Comparison of ENCODE assay signal across 8 mouse cellular contexts in the genomic region with DNA sequence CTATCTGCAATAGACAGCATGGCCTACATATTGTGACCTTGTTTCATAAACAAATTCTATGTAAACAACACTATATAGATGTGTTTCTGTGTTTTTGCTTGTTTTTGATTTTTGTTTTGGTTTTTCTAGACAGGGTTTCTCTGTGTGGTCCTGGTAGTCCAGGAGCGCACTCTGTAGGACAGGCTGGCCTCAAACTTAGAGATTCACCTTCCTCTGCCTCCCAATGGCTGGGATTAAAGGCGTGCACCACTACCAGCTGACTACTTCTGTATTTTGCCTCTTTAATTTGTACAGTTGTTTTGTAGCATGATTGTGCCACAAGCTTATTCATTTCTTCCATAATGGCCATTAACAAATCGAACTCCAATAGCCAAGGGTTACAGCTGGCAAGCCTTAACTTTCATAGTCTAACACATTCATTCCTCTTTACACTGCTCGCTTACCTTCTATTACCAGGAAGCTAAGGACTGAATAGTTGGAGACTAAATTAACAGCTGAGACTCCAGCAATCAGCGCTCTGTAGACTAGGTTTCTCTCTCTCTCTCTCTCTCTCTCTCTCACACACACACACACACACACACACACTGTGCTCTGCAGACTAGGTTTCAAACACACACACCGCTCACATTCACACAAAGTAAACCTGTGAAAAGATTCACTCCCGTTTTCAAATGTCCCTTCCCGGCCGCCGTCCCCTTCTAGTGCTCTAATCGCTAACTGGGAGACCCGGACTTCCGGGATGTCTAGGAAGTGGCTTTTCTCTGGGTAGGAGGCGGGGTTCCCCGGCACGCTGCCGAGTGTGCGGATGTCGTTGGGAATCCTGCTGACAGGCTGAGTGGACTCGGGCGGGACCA. TPM values are rescaled to one million over a fixed set of nuclear protein-coding genes. Genes with fewer than 3 reads are reported as not detected.
DNase-seq lines count a peak whose midpoint lies in the region; ATAC-seq lines count a peak whose summit lies in the region.

A gene (plus strand): TSS at position 753 of the 854 bp plus-strand sequence.

- peak within 1 kb of the TSS; percentile 83 for H3K4me3 ChIP-seq in heart, embryonic 13.5 days
- H3K4me3 ChIP-seq in liver, embryonic 12.5 days: peak within 1 kb of the TSS; percentile 81
- peak within 1 kb of the TSS; percentile 81 for H3K4me3 ChIP-seq in stomach, embryonic 15.5 days (replicated peaks)

- H3K27me3 ChIP-seq in heart, embryonic 13.5 days (replicated peaks): no peaks in the 10 kb centered on the region
- H3K27me3 ChIP-seq in liver, embryonic 12.5 days (replicated peaks): no peaks in the 10 kb centered on the region
- H3K27me3 ChIP-seq in stomach, embryonic 15.5 days (replicated peaks): no peaks in the 10 kb centered on the region

- H3K4me2 ChIP-seq in heart, embryonic 13.5 days: peak within 1 kb of the TSS; percentile 93
- H3K4me2 ChIP-seq in liver, embryonic 12.5 days: peak within 1 kb of the TSS; percentile 88
- peak within 1 kb of the TSS; percentile 84 for H3K4me2 ChIP-seq in stomach, embryonic 15.5 days

- peak within 1 kb of the TSS; percentile 81 for H3K27ac ChIP-seq in heart, embryonic 13.5 days (replicated peaks)
- H3K27ac ChIP-seq in liver, embryonic 12.5 days: peak within 1 kb of the TSS; percentile 75
- peak within 1 kb of the TSS; percentile 51 for H3K27ac ChIP-seq in stomach, embryonic 15.5 days

- peak; percentile 97 for ATAC-seq in erythroid progenitor cell, adult 5-6 weeks (replicated peaks; ENCODE audit: low FRiP score, poor library complexity, severe bottlenecking)
- ATAC-seq in heart, embryonic 13.5 days (ENCODE audit: extremely low read depth, insufficient number of reproducible peaks, low FRiP score, low TSS enrichment): peak; percentile 71
- ATAC-seq in liver, embryonic 12.5 days: peak; percentile 91
- ATAC-seq in stomach, embryonic 15.5 days (ENCODE audit: insufficient read depth, low FRiP score, low read depth): peak; percentile 92

- DNase-seq in CD4-positive helper T cell, adult 2 months (ENCODE audit: low read depth, low spot score): peak; percentile 95
- DNase-seq in brain, embryonic 18.5 days (ENCODE audit: low read depth, low spot score): peak; percentile 84
- DNase-seq in kidney, postnatal 10 days: peak; percentile 99
- peak; percentile 88 to 91 for DNase-seq in natural killer cell, adult 2 months (ENCODE audit: low spot score in 2 of 2)

- peaks cover 58% of the 10 kb centered on the region for H3K36me3 ChIP-seq in heart, embryonic 13.5 days
- peaks cover 55% of the 10 kb centered on the region for H3K36me3 ChIP-seq in liver, embryonic 12.5 days
- peaks cover 31% of the 10 kb centered on the region for H3K36me3 ChIP-seq in stomach, embryonic 15.5 days

- peaks cover 31% of the 10 kb centered on the region for H3K4me1 ChIP-seq in heart, embryonic 13.5 days
- peaks cover 33% of the 10 kb centered on the region for H3K4me1 ChIP-seq in liver, embryonic 12.5 days
- no peaks in the 10 kb centered on the region; the same call in 1 of the 2 replicates for H3K4me1 ChIP-seq in stomach, embryonic 15.5 days

- H3K9ac ChIP-seq in heart, embryonic 13.5 days: peak within 1 kb of the TSS; percentile 88
- H3K9ac ChIP-seq in liver, embryonic 12.5 days: peak within 1 kb of the TSS; percentile 86
- H3K9ac ChIP-seq in stomach, embryonic 15.5 days: peak within 1 kb of the TSS; percentile 72

- H3K9me3 ChIP-seq in heart, embryonic 13.5 days: peaks cover 2% of the 10 kb centered on the region; the same call in 1 of the 2 replicates
- no peaks in the 10 kb centered on the region for H3K9me3 ChIP-seq in liver, embryonic 12.5 days (replicated peaks)
- no peaks in the 10 kb centered on the region for H3K9me3 ChIP-seq in stomach, embryonic 15.5 days

- 4% methylated on average over 21 of the region's 21 CpGs for WGBS in heart, embryonic 13.5 days
- WGBS in liver, embryonic 12.5 days (ENCODE audit: insufficient replicate concordance): 4% methylated on average over 21 of the region's 21 CpGs
- 4% methylated on average over 21 of the region's 21 CpGs for WGBS in stomach, embryonic 15.5 days

RNA-seq across cellular contexts. Expression of the gene that starts here (rescaled TPM):
- total RNA-seq in erythroid progenitor cell, adult 5-6 weeks (2015; ENCODE audit: low replicate concordance): 23.4 and 28.5 TPM in 2 replicates
- total RNA-seq in erythroid progenitor cell, adult 5-6 weeks (2017; ENCODE audit: low replicate concordance): 4.9 and 27.5 TPM in 2 replicates
- 9.6 and 11.1 TPM in 2 replicates for polyA plus RNA-seq in heart, embryonic 13.5 days (2015; fragmentation: Nextera tagmentation; extraction: Ambion mirVana)
- polyA plus RNA-seq in liver, embryonic 12.5 days (2016; fragmentation: Nextera tagmentation; extraction: Ambion mirVana): 9.0 and 11.4 TPM in 2 replicates
- polyA plus RNA-seq in stomach, embryonic 15.5 days (2015; fragmentation: Nextera tagmentation; extraction: Ambion mirVana): 12.9 and 15.6 TPM in 2 replicates

Comparison
In these comparisons a context has a peak if more than half of its experiments do, and no peak if none do; other contexts are left out.
1. Peak in every context shown above with its lines: DNase-seq, ATAC-seq, H3K4me3 ChIP-seq and H3K27ac ChIP-seq.